Mouse (Mus musculus) embryonic facial prominence, embryonic 10.5 days (tissue): ENCODE results near the gene Tlr6. TPM values are rescaled to one million over a fixed set of nuclear protein-coding genes. Genes with fewer than 3 reads are reported as not detected.

Experiments
- DNase-seq: peaks from one replicate; pipeline ENCODE4 v3.0.0-alpha.2; 2017; ENCODE audit warnings: low spot score
- H3K27ac ChIP-seq: fragments of 300-500 bp; sonication (generic); replicated peaks from 2 replicates; pipeline ENCODE4 v1.5.1; 2016; ENCODE audit warnings: mild to moderate bottlenecking
- H3K27me3 ChIP-seq: fragments of 300-500 bp; sonication (generic); replicated peaks from 2 replicates; pipeline ENCODE4 v1.6.1; 2016; ENCODE audit warnings: low read depth, mild to moderate bottlenecking; ENCODE audit not compliant: poor library complexity, severe bottlenecking
- H3K36me3 ChIP-seq: fragments of 300-500 bp; sonication (generic); replicated peaks from 2 replicates; pipeline ENCODE4 v1.6.1; 2016; ENCODE audit warnings: mild to moderate bottlenecking, moderate library complexity
- H3K4me1 ChIP-seq: fragments of 300-500 bp; sonication (generic); 2 replicates; pipeline ENCODE4 v1.6.1; 2016
- H3K4me3 ChIP-seq: fragments of 300-500 bp; sonication (generic); 2 replicates; pipeline ENCODE4 v1.5.1; 2016; ENCODE audit warnings: mild to moderate bottlenecking, moderate library complexity
- H3K9me3 ChIP-seq: fragments of 300-500 bp; sonication (generic); 2 replicates; pipeline ENCODE4 v1.6.1; 2016; ENCODE audit warnings: mild to moderate bottlenecking
- WGBS: fragments of 180-500 bp; shearing (Covaris S2); methylation state at CpG from one replicate; pipeline ENCODE4 v1.1.7; 2016; 5-methylcytosine and 5-hydroxymethylcytosine counted together
- polyA plus RNA-seq: library from polyadenylated mRNA; unstranded; fragments of >200 nt; fragmentation: Nextera tagmentation; extraction: Ambion mirVana; gene quantifications from 2 replicates; pipeline ENCODE4 v1.2.1, GENCODE M21; 2016

Gene Tlr6
- polyA plus RNA-seq, result 0.19 and 0.30 TPM in 2 replicates

DNA sequence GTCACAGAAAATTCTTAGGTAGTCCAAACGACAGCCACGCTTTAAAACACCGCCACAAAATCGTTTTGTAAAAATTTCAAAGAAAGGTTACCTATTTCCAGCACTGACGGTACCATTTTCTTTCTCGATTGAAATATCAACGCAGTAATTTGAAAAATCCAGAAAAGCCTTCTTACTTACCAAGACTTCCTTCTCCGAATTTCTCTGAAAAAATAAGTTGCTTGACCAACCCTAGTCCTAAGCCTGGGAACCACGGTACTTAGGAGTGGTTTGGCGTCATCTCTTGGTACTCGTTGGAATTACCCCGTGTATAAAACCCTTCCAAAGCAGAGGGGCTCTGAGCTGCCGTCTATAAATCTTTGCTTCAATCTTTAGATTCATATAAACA lies at the start of gene Tlr6:
Gene Tlr6 (minus strand): TSS at position 255 of the 388 bp plus-strand sequence.
- WGBS, result 85% methylated on average over 13 of the region's 13 CpGs
- Histone ChIP-seq H3K4me1 (no peaks in the 10 kb centered on the region), H3K36me3 (no peaks in the 10 kb centered on the region), H3K9me3 (no peaks in the 10 kb centered on the region), H3K27me3 (no peaks in the 10 kb centered on the region), H3K4me3 (no peak within 1 kb of the TSS), H3K27ac (no peak within 1 kb of the TSS)
- no peak for DNase-seq

GRCm38 (mm10) chr5:65006011-65006491 lies 46.2 kb upstream of the Tlr6 start:
- WGBS, result 45% methylated on average over 4 of the region's 4 CpGs
- no peaks in the 10 kb centered on the region for H3K27me3 ChIP-seq
- no peak overlapping the region; the same call in 1 of the 2 replicates for H3K27ac ChIP-seq
- H3K4me1 ChIP-seq, result peaks cover 21% of the 10 kb centered on the region
- H3K36me3 ChIP-seq, result peaks cover 20% of the 10 kb centered on the region
- no peak for DNase-seq
- peaks cover 6% of the 10 kb centered on the region; the same call in 1 of the 2 replicates for H3K9me3 ChIP-seq
- H3K4me3 ChIP-seq, result no peak overlapping the region

GRCm38 (mm10) chr5:65005251-65005650 lies 45.4 kb upstream of the Tlr6 start:
- peaks cover 21% of the 10 kb centered on the region for H3K4me1 ChIP-seq
- no peak overlapping the region for H3K4me3 ChIP-seq
- DNase-seq, result no peak
- H3K27ac ChIP-seq, result no peak overlapping the region
- H3K36me3 ChIP-seq, result peaks cover 12% of the 10 kb centered on the region
- H3K9me3 ChIP-seq, result peaks cover 3% of the 10 kb centered on the region; the same call in 1 of the 2 replicates
- WGBS, result 89% methylated on average over 4 of the region's 4 CpGs
- no peaks in the 10 kb centered on the region for H3K27me3 ChIP-seq

DNA sequence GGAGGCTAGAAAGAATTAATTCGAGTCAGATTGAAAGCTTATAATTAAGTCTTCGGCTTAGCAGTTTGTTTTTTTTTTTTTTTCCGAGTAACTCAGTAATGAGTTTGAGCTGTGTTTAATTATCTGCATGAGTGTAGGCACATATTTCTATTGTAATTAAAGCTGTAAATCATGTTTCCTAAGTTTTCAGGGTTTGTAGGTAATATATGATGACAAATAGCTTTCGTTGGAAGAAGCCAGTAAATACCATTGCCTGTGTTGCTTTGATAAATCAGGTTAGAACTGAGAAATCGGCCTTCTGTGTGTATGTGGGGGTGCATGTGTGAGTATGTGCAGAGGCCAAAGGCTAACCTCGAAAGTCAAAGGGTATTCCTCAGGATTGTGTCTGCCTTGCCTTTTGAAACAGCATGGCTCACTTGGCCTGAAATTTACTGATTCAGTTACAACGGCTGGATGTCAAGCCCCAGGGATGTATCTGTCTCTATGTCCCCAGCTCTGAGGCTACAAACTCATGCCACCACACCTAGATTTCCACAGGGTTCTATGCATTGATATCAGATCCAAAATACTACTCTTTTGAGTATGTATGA lies 44.1 kb upstream of the Tlr6 start:
- 43% methylated on average over 7 of the region's 7 CpGs for WGBS

GRCm38 (mm10) chr5:65002940-65003824 lies 43.3 kb upstream of the Tlr6 start:
- no peaks in the 10 kb centered on the region for H3K27me3 ChIP-seq
- H3K9me3 ChIP-seq, result no peaks in the 10 kb centered on the region
- DNase-seq, result no peak
- no peak overlapping the region for H3K4me3 ChIP-seq
- no peaks in the 10 kb centered on the region for H3K36me3 ChIP-seq
- peaks cover 21% of the 10 kb centered on the region for H3K4me1 ChIP-seq
- H3K27ac ChIP-seq, result 0 out of 2 replicates have a peak overlapping the region, but pooled peaks have one; percentile 10
- WGBS, result 58% methylated on average over 10 of the region's 10 CpGs

More for the DNA sequence above, 44.1 kb upstream of the Tlr6 start:
- peaks cover 21% of the 10 kb centered on the region for H3K4me1 ChIP-seq
- H3K27me3 ChIP-seq, result no peaks in the 10 kb centered on the region
- H3K4me3 ChIP-seq, result no peak overlapping the region
- H3K27ac ChIP-seq, result no peak overlapping the region
- H3K36me3 ChIP-seq, result no peaks in the 10 kb centered on the region; the same call in 1 of the 2 replicates
- no peak for DNase-seq
- no peaks in the 10 kb centered on the region for H3K9me3 ChIP-seq

GRCm38 (mm10) chr5:64995408-64995807 lies 35.5 kb upstream of the Tlr6 start:
- Histone ChIP-seq H3K27ac (no peak overlapping the region), H3K4me1 (no peaks in the 10 kb centered on the region), H3K36me3 (peaks cover 10% of the 10 kb centered on the region), H3K27me3 (no peaks in the 10 kb centered on the region), H3K9me3 (no peaks in the 10 kb centered on the region), H3K4me3 (no peak overlapping the region)
- 96% methylated on average over 2 of the region's 2 CpGs for WGBS
- no peak for DNase-seq

GRCm38 (mm10) chr5:64992540-64992939 lies 32.6 kb upstream of the Tlr6 start:
- H3K36me3 ChIP-seq, result peaks cover 10% of the 10 kb centered on the region
- no peak for DNase-seq
- no peaks in the 10 kb centered on the region for H3K4me1 ChIP-seq
- WGBS, result 72% methylated on average over 8 of the region's 8 CpGs
- no peak overlapping the region for H3K4me3 ChIP-seq
- H3K9me3 ChIP-seq, result no peaks in the 10 kb centered on the region
- no peak overlapping the region for H3K27ac ChIP-seq
- H3K27me3 ChIP-seq, result no peaks in the 10 kb centered on the region

DNA sequence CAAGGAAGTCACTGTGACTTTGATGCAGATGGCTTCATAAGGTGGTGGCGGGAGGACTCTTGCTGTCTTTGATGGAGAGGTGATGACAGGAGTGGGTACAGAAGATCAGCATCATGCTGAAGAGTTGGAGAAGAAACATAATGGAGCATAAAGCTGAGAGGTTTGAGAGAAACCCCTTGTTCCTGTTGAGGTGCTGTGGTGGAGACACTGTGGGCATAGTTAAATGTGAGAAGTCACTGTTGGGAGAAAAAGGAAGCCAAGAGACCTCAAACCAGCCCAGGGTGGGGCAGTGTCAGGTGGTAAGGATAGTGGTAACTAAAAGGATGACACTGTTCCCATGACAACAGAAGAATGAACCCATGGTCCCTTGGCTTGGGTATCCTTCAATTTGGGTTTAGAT lies 30.0 kb upstream of the Tlr6 start:
- 84% methylated on average over 1 of the region's 1 CpGs for WGBS
- H3K36me3 ChIP-seq, result no peaks in the 10 kb centered on the region

GRCm38 (mm10) chr5:64985971-64986370 lies 26.1 kb upstream of the Tlr6 start:
- DNase-seq, result no peak
- Histone ChIP-seq H3K27me3 (no peaks in the 10 kb centered on the region), H3K4me1 (peaks cover 9% of the 10 kb centered on the region; the same call in 1 of the 2 replicates), H3K36me3 (peaks cover 12% of the 10 kb centered on the region), H3K4me3 (no peak overlapping the region), H3K27ac (no peak overlapping the region), H3K9me3 (no peaks in the 10 kb centered on the region)
- WGBS, result 66% methylated on average over 7 of the region's 7 CpGs

More for the DNA sequence above, 30.0 kb upstream of the Tlr6 start:
- no peak for DNase-seq
- Histone ChIP-seq H3K27me3 (no peaks in the 10 kb centered on the region), H3K4me1 (peaks cover 9% of the 10 kb centered on the region; the same call in 1 of the 2 replicates), H3K27ac (no peak overlapping the region), H3K9me3 (no peaks in the 10 kb centered on the region), H3K4me3 (no peak overlapping the region)

DNA sequence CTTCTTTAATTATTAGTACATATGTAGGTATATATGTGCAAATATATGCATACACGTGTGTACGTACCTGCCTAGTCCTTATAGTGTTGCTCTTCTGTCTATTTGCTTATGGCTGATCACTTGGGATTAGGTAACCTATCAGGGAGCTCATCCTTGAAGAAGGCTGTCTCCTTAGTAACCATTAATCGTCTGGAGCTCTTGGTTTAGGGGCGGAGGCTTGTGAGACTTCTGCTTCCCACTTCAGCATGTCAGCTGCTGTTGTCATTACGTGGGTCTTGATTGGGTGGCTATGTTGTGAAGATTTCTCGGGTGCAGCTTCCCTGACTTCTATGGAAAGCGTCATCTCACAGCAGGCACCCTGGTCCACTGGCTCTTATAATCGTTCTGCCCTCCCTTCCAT lies 17.2 kb upstream of the Tlr6 start:
- Histone ChIP-seq H3K36me3 (0 out of 2 replicates have a peak, but pooled peaks cover 7% of the 10 kb centered on the region), H3K4me3 (no peak overlapping the region), H3K4me1 (no peaks in the 10 kb centered on the region), H3K27me3 (no peaks in the 10 kb centered on the region), H3K27ac (no peak overlapping the region), H3K9me3 (no peaks in the 10 kb centered on the region)
- DNase-seq, result no peak
- 78% methylated on average over 8 of the region's 8 CpGs for WGBS

DNA sequence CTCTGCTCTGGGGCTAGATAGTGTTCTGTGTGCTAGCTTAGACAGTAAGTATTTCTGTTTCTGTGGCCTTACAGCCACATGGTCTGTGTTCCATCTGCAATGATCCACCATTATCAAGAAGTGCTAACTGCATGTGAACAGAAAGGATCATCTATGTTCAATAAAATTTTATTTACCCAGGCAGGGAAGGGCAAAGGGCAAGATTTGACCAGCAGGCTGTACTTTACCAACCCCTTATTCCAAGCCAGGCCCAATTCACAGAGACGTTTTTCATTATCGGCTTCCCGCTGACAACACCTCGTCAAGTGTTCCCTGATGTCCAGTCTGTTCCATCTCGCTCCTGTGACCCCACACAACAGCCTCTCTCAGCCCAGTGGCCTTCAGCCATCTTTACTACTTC lies 15.2 kb upstream of the Tlr6 start:
- H3K4me3 ChIP-seq, result no peak overlapping the region
- DNase-seq, result no peak
- WGBS, result 76% methylated on average over 5 of the region's 5 CpGs
- no peaks in the 10 kb centered on the region; the same call in 1 of the 2 replicates for H3K27me3 ChIP-seq
- no peak overlapping the region for H3K27ac ChIP-seq
- H3K36me3 ChIP-seq, result 0 out of 2 replicates have a peak, but pooled peaks cover under 1% of the 10 kb centered on the region
- H3K4me1 ChIP-seq, result peaks cover 6% of the 10 kb centered on the region
- H3K9me3 ChIP-seq, result no peaks in the 10 kb centered on the region

DNA sequence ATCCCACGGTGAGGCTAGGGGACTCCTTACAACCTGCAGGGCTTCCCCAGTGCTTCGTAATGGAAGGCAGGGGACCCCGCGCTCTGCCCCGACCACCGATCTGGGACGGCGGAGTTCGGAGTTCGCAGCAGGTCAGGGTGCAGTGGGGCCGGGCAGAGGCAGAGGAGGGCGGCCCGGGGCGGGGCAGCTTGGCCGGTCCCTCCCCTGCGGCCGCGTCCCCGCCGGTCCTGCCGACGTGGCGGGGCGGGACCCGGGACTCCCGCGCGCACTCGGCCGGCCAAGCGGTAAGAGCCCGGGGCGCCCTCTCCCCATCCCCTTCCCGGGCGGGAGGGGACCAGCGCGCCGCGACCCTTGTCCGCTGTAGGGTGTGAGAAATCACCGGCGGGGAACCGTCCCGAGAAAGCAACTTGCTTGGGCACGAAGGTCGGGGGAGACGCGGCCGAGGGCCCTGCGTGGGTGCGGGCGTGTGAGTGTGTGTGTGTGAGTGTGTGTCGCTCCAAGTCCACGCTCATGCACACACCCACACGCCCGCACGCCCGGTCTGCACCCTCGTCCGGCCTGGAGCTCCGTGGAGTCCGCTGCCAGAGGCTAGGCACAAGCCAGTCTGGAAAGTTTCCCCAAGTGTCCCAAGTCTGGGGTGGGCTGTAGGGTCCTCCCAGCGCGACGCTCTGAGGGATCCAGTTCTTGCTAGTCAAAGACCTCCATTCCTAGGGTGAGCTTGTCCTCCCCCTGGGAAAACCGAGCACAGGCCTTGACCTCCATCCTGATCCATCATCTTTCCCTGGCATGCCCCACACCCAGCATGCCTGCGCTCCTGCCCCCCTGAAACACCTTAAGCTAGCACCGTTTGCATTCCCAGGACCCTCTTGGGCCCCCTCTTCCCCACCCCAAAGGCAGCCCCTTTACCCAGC lies 10.2 kb upstream of the Tlr6 start, which contains the start of gene Fam114a1:
Gene Fam114a1 (plus strand): TSS at position 211 of the 911 bp plus-strand sequence.
- Histone ChIP-seq H3K4me1 (peaks cover 16% of the 10 kb centered on the region), H3K27ac (peak within 1 kb of the TSS; percentile 85), H3K4me3 (peak within 1 kb of the TSS; percentile 65), H3K9me3 (no peaks in the 10 kb centered on the region), H3K27me3 (no peaks in the 10 kb centered on the region; the same call in 1 of the 2 replicates), H3K36me3 (no peaks in the 10 kb centered on the region)
- 1% methylated on average over 68 of the region's 68 CpGs for WGBS
- DNase-seq, result peak; percentile 82
